Mouse (Mus musculus) MEL (cell line): ENCODE data around the gene Dnaja3. TPM values are rescaled to one million over a fixed set of nuclear protein-coding genes. Genes with fewer than 3 reads are reported as not detected.

Source experiments
- DNase-seq: peaks from one replicate; pipeline ENCODE4 v3.0.0; 2011; ENCODE audit warnings: low read depth, low spot score
- H3K27ac ChIP-seq: 2 replicates; pipeline ENCODE4 v1.5.1; 2012; ENCODE audit warnings: low read depth, mild to moderate bottlenecking, control low read depth, low read length, moderate library complexity; ENCODE audit not compliant: control insufficient read depth
- H3K27me3 ChIP-seq, 2 experiments: fragments of 150-350 bp in 1 of 2; sonication (generic) in 1 of 2; 2 replicates each; pipeline ENCODE4 v1.6.1; 2012; ENCODE audit warnings: low read length in 2 of 2, mild to moderate bottlenecking in 2 of 2, improper control_type of control experiment in 1 of 2, moderate library complexity in 1 of 2; ENCODE audit not compliant: insufficient read depth in 2 of 2, control insufficient read depth in 1 of 2
- H3K36me3 ChIP-seq, 2 experiments: 2 replicates each; pipeline ENCODE4 v1.6.1; 2012 to 2014; ENCODE audit warnings: low read length in 2 of 2, improper control_type of control experiment in 1 of 2, inconsistent platforms in 1 of 2, mild to moderate bottlenecking in 1 of 2; ENCODE audit not compliant: insufficient read depth in 2 of 2, control insufficient read depth in 1 of 2
- H3K4me1 ChIP-seq, 2 experiments: fragments of 150-350 bp in 1 of 2; sonication (generic) in 1 of 2; 2 replicates each; pipeline ENCODE4 v1.6.1; 2012; ENCODE audit warnings: low read length in 2 of 2, improper control_type of control experiment in 1 of 2, mild to moderate bottlenecking in 1 of 2; ENCODE audit not compliant: insufficient read depth in 2 of 2, control insufficient read depth in 1 of 2
- H3K4me3 ChIP-seq, 2 experiments: fragments of 150-350 bp in 1 of 2; sonication (generic) in 1 of 2; 2 replicates each; pipeline ENCODE4 v1.5.1; 2012; ENCODE audit warnings: low read depth in 2 of 2, low read length in 2 of 2, mild to moderate bottlenecking in 2 of 2, moderate library complexity in 2 of 2, control low read depth in 1 of 2, improper control_type of control experiment in 1 of 2; ENCODE audit not compliant: control insufficient read depth in 1 of 2, insufficient read depth in 1 of 2
- H3K79me2 ChIP-seq: 2 replicates; pipeline ENCODE4 v1.6.1; 2012; ENCODE audit warnings: mild to moderate bottlenecking, low read length, moderate library complexity; ENCODE audit not compliant: control insufficient read depth, poor library complexity, insufficient read depth
- H3K9ac ChIP-seq: 2 replicates; pipeline ENCODE4 v1.6.1; 2012; ENCODE audit warnings: low read depth, mild to moderate bottlenecking, control low read depth, low read length, moderate library complexity; ENCODE audit not compliant: control insufficient read depth, poor library complexity, severe bottlenecking
- H3K9me3 ChIP-seq: fragments of 150-350 bp; sonication (generic); replicated peaks from 2 replicates; pipeline ENCODE4 v1.6.1; 2012; ENCODE audit warnings: mild to moderate bottlenecking, low read length, improper control_type of control experiment, moderate library complexity; ENCODE audit not compliant: insufficient read depth
- CHD1 ChIP-seq: IDR thresholded peaks from 2 replicates; pipeline ENCODE4 v1.6.1; 2012; ENCODE audit warnings: low read depth, mild to moderate bottlenecking, inconsistent platforms, low read length, improper control_type of control experiment
- CHD2 ChIP-seq: IDR thresholded peaks from 2 replicates; pipeline ENCODE4 v1.6.1; 2011; ENCODE audit warnings: low read length, improper control_type of control experiment
- CTCF ChIP-seq, 3 experiments: IDR thresholded peaks in 2 of 3; conservative IDR thresholded peaks in 1 of 3; 2 replicates each; pipeline ENCODE4 v1.5.1; 2011 to 2012; ENCODE audit warnings: low read length in 3 of 3, low read depth in 2 of 3, mild to moderate bottlenecking in 2 of 3, improper control_type of control experiment in 1 of 3, inconsistent platforms in 1 of 3, mixed read lengths in 1 of 3, moderate library complexity in 1 of 3; ENCODE audit not compliant: control insufficient read depth in 1 of 3, insufficient read depth in 1 of 3, poor library complexity in 1 of 3, severe bottlenecking in 1 of 3
- E2F4 ChIP-seq: IDR thresholded peaks from 2 replicates; pipeline ENCODE4 v1.6.1; 2011; ENCODE audit warnings: low read depth, low read length, improper control_type of control experiment, borderline replicate concordance
- ELF1 ChIP-seq: IDR thresholded peaks from 2 replicates; pipeline ENCODE4 v1.6.1; 2014; ENCODE audit warnings: low read depth, mild to moderate bottlenecking, inconsistent platforms, low read length, improper control_type of control experiment, moderate library complexity
- EP300 ChIP-seq, 2 experiments: IDR thresholded peaks; 2 replicates each; pipeline ENCODE4 v1.6.1; 2011; ENCODE audit warnings: improper control_type of control experiment in 2 of 2, low read length in 2 of 2, low read depth in 1 of 2, mild to moderate bottlenecking in 1 of 2
- ETS1 ChIP-seq: IDR thresholded peaks from 2 replicates; pipeline ENCODE4 v1.6.1; 2012; ENCODE audit warnings: low read depth, mild to moderate bottlenecking, inconsistent platforms, low read length, improper control_type of control experiment, moderate library complexity
- GATA1 ChIP-seq: IDR thresholded peaks from 2 replicates; pipeline ENCODE4 v1.6.1; 2011; ENCODE audit warnings: low read depth, low read length, improper control_type of control experiment
- HCFC1 ChIP-seq: IDR thresholded peaks from 2 replicates; pipeline ENCODE4 v1.6.1; 2012; ENCODE audit warnings: low read depth, mild to moderate bottlenecking, inconsistent platforms, low read length, improper control_type of control experiment, moderate library complexity
- JUND ChIP-seq: IDR thresholded peaks from 2 replicates; pipeline ENCODE4 v1.6.1; 2011; ENCODE audit warnings: low read depth, mild to moderate bottlenecking, improper control_type of control experiment, low read length
- KAT2A ChIP-seq: conservative IDR thresholded peaks from 2 replicates; pipeline ENCODE4 v1.6.1; 2012; ENCODE audit warnings: low read depth, low read length, improper control_type of control experiment, inconsistent platforms
- MAFK ChIP-seq: IDR thresholded peaks from 2 replicates; pipeline ENCODE4 v1.6.1; 2011; ENCODE audit warnings: low read depth, mild to moderate bottlenecking, low read length, improper control_type of control experiment, borderline replicate concordance
- MAZ ChIP-seq: IDR thresholded peaks from 2 replicates; pipeline ENCODE4 v1.6.1; 2012; ENCODE audit warnings: low read depth, mild to moderate bottlenecking, inconsistent platforms, low read length, improper control_type of control experiment
- MYB ChIP-seq: IDR thresholded peaks from 2 replicates; pipeline ENCODE4 v1.6.1; 2011; ENCODE audit warnings: mild to moderate bottlenecking, low read depth, low read length, improper control_type of control experiment
- NELFE ChIP-seq: IDR thresholded peaks from 2 replicates; pipeline ENCODE4 v1.6.1; 2011; ENCODE audit warnings: low read depth, low read length, improper control_type of control experiment
- NRF1 ChIP-seq: IDR thresholded peaks from 2 replicates; pipeline ENCODE4 v1.6.1; 2014; ENCODE audit warnings: low read depth, mild to moderate bottlenecking, inconsistent platforms, low read length, improper control_type of control experiment, moderate library complexity; ENCODE audit not compliant: poor library complexity, insufficient read depth, severe bottlenecking
- POLR2A ChIP-seq, 2 experiments: IDR thresholded peaks; 2 replicates each; pipeline ENCODE4 v1.6.1; 2011 to 2012; ENCODE audit warnings: low read length in 2 of 2, mild to moderate bottlenecking in 2 of 2, control low read depth in 1 of 2, improper control_type of control experiment in 1 of 2, low read depth in 1 of 2, moderate library complexity in 1 of 2; ENCODE audit not compliant: control insufficient read depth in 1 of 2, insufficient read depth in 1 of 2, poor library complexity in 1 of 2
- POLR2AphosphoS2 ChIP-seq: IDR thresholded peaks from 2 replicates; pipeline ENCODE4 v1.6.1; 2011; ENCODE audit warnings: low read length, improper control_type of control experiment
- POLR2AphosphoS5 ChIP-seq: IDR thresholded peaks from 2 replicates; pipeline ENCODE4 v1.6.1; 2012; ENCODE audit warnings: low read depth, borderline replicate concordance, mild to moderate bottlenecking, inconsistent platforms, low read length, moderate library complexity, mixed read lengths
- RCOR1 ChIP-seq: IDR thresholded peaks from 2 replicates; pipeline ENCODE4 v1.6.1; 2012; ENCODE audit warnings: low read depth, mild to moderate bottlenecking, inconsistent platforms, low read length, improper control_type of control experiment
- SIN3A ChIP-seq: IDR thresholded peaks from 2 replicates; pipeline ENCODE4 v1.6.1; 2012; ENCODE audit warnings: low read length, improper control_type of control experiment, inconsistent platforms
- TAL1 ChIP-seq: IDR thresholded peaks from 2 replicates; pipeline ENCODE4 v1.6.1; 2012; ENCODE audit warnings: mild to moderate bottlenecking, inconsistent platforms, low read length, moderate library complexity, mixed read lengths
- TBP ChIP-seq: IDR thresholded peaks from 2 replicates; pipeline ENCODE4 v1.8.0; 2011; ENCODE audit warnings: low read depth, low read length, improper control_type of control experiment
- TCF12 ChIP-seq: IDR thresholded peaks from 2 replicates; pipeline ENCODE4 v1.6.1; 2014; ENCODE audit warnings: low read depth, mild to moderate bottlenecking, inconsistent platforms, low read length, improper control_type of control experiment, moderate library complexity
- UBTF ChIP-seq: IDR thresholded peaks from 2 replicates; pipeline ENCODE4 v1.6.1; 2012; ENCODE audit warnings: low read depth, mild to moderate bottlenecking, inconsistent platforms, low read length, improper control_type of control experiment, moderate library complexity, borderline replicate concordance; ENCODE audit not compliant: insufficient read depth
- USF1 ChIP-seq: IDR thresholded peaks from 2 replicates; pipeline ENCODE4 v1.6.1; 2014; ENCODE audit warnings: low read depth, mild to moderate bottlenecking, inconsistent platforms, low read length, improper control_type of control experiment, moderate library complexity
- ZKSCAN1 ChIP-seq: IDR thresholded peaks from 2 replicates; pipeline ENCODE4 v1.6.1; 2012; ENCODE audit warnings: low read depth, mild to moderate bottlenecking, inconsistent platforms, low read length, improper control_type of control experiment, moderate library complexity
- ZMIZ1 ChIP-seq: IDR thresholded peaks from 2 replicates; pipeline ENCODE4 v1.6.1; 2012; ENCODE audit warnings: low read depth, mild to moderate bottlenecking, inconsistent platforms, low read length, improper control_type of control experiment, moderate library complexity
- ZNF384 ChIP-seq: IDR thresholded peaks from 2 replicates; pipeline ENCODE4 v1.6.1; 2012; ENCODE audit warnings: low read depth, mild to moderate bottlenecking, inconsistent platforms, low read length, improper control_type of control experiment
- polyA plus RNA-seq, 2 experiments: library from polyadenylated mRNA; stranded (reverse) in 1 of 2; unstranded in 1 of 2; fragments of >175 nt in 1 of 2; fragments of >200 nt in 1 of 2; gene quantifications; 2 replicates each; pipeline versions ENCODE4 v1.2.1 to v1.2.4; 2012; ENCODE audit warnings: low replicate concordance in 2 of 2, low read depth in 1 of 2; ENCODE audit not compliant: insufficient read length in 2 of 2, insufficient read depth in 1 of 2, missing spikeins in 1 of 2
- total RNA-seq: library from RNA; depleted of rRNA; stranded (reverse); fragments of 300-350 nt; gene quantifications from 2 replicates; pipeline ENCODE4 v1.2.3, GENCODE M21; 2012

The Dnaja3 gene
- total and polyA plus RNA-seq, 3 experiments: 91.8 to 94.3 TPM; not detected in 1

DNA sequence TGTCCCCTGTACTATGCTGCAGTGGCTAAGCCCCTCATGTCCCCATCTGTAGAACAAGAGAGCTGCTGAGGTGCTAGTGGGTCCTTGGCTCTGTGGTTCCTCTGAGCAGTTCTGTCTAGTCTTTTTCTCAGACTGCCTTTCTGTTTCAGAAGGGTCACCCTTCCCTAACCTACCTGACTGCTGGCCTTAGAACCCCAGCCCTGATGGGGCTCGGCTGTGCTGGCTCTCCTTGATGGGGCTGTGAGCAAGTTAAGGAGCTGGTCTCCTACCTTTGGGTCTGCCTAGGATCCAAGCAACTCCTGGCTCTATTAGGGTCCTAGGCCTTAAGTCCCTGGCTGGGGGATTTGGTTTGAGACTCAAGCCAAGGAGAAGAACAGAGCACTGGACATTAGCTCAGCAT, 24.5 kb upstream of the Dnaja3 start:
- Histone ChIP-seq H3K36me3 (no peaks in the 10 kb centered on the region; a peak in 1 of 4 replicates), H3K4me3 (no peak overlapping the region), H3K27ac (no peak overlapping the region), H3K9me3 (no peaks in the 10 kb centered on the region), H3K79me2 (peaks cover 3% of the 10 kb centered on the region), H3K9ac (no peak overlapping the region), H3K4me1 (no peaks in the 10 kb centered on the region), H3K27me3 (no peaks in the 10 kb centered on the region)
- DNase-seq: no peak
- TF ChIP-seq HCFC1 (no peak), SIN3A (no peak), ELF1 (no peak), JUND (no peak), USF1 (no peak), POLR2AphosphoS2 (no peak), KAT2A (no peak), ZKSCAN1 (no peak), POLR2AphosphoS5 (no peak), E2F4 (no peak), RCOR1 (no peak), TCF12 (no peak), CHD1 (no peak), NELFE (no peak), TBP (no peak), MYB (no peak)

DNA sequence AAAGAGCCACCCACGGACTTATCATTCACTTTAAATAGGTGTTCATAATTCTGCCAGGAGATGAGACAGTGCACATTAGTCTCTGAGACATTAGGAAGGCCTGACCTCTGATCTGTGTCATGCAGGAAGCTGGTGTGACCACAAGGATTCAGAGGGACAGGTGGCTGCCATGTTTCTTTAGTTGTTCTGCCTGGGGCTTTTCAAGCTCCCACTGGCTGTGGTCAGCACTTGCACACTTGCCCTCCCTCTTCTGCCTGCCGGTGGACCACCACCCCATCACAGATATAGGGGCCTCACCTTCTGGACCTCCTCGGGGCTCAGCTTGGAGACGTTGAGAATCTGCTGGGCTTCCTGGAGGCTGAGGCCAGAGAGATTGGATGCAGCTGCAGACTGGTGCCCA, 23.0 kb upstream of the Dnaja3 start:
- H3K27me3 ChIP-seq: no peaks in the 10 kb centered on the region
- no peak overlapping the region for H3K9ac ChIP-seq
- no peak overlapping the region for H3K4me3 ChIP-seq
- no peaks in the 10 kb centered on the region for H3K9me3 ChIP-seq
- TF ChIP-seq CHD2: no peak
- no peak for TF ChIP-seq EP300 (IDR thresholded peaks at IDR 0.05; ENCODE audit: low read depth in 1 of 2, low read length in 2 of 2)
- TF ChIP-seq ZNF384: no peak
- TF ChIP-seq NRF1: no peak
- no peak for TF ChIP-seq MAFK
- no peak for TF ChIP-seq ZKSCAN1
- no peak for TF ChIP-seq USF1
- TF ChIP-seq ETS1: no peak
- TF ChIP-seq GATA1: no peak
- no peak for TF ChIP-seq TAL1
- no peak for TF ChIP-seq CTCF (IDR thresholded peaks at IDR 0.05 in 2 of 3, conservative IDR thresholded peaks at IDR 0.05 in 1 of 3; ENCODE audit: control insufficient read depth in 1 of 3, insufficient read depth in 1 of 3, low read depth in 2 of 3, low read length in 3 of 3, poor library complexity in 1 of 3, severe bottlenecking in 1 of 3)
- TF ChIP-seq CHD1: no peak
- TF ChIP-seq ZMIZ1: no peak
- TF ChIP-seq TBP: no peak
- no peak for TF ChIP-seq MAZ
- no peak for TF ChIP-seq KAT2A
- no peak for TF ChIP-seq UBTF
- no peak for TF ChIP-seq POLR2A (IDR thresholded peaks at IDR 0.05; ENCODE audit: control insufficient read depth in 1 of 2, insufficient read depth in 1 of 2, low read depth in 1 of 2, low read length in 2 of 2, poor library complexity in 1 of 2)
- no peak for TF ChIP-seq NELFE
- no peak for TF ChIP-seq SIN3A
- TF ChIP-seq, all 39 proteins: peak for 0
- Histone ChIP-seq H3K36me3 (no peaks in the 10 kb centered on the region; a peak in 1 of 4 replicates), H3K4me1 (no peaks in the 10 kb centered on the region), H3K27ac (no peak overlapping the region), H3K79me2 (peaks cover 8% of the 10 kb centered on the region)
- no peak for DNase-seq
